Mouse (Mus musculus): ENCODE measurements around the gene Dnm3. TPM values are rescaled to one million over a fixed set of nuclear protein-coding genes. Genes with fewer than 3 reads are reported as not detected.

Dnm3 gene
- total and polyA plus RNA-seq, 3 experiments, result 1.5 to 7.8 (median 5.9) TPM

DNA sequence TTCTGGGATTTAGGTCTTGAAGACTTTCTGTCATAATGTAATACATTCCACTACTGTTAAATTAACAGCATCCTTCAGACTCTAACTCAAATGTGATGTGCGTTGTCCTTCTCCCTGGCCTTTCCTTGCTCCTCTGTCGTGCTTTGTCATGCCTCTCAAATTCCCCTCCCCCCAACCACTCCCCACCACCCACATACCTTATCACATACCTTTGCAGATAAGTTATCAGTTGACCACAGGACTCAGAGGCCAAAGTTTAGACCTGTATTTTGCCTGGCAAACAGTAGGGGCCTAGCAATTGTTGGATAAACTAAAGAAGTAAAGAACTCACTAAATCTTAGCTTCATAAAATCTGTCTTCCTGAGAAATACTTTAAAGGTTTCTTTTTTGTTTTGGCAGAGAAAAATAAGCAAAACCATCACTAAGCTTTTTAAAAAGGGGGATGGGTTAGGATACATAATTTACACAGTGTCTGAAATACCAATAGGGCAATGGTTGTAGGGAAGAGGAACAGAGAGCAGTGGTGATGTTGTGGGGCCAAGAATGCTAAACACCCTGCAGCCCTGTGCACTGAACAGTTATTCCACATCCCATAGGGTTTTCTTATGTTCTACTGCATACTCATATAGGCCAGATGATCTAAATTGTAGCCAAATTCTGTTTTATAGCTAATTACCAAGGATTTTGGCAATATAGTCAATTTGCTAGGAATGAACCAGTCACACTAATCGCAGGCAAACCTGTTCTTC lies 28.5 kb downstream of the Dnm3 start:
- no peak overlapping the region for H3K27ac ChIP-seq
- H3K4me1 ChIP-seq (ENCODE audit: control insufficient read depth, insufficient read depth, low read length), result peaks cover 2% of the 10 kb centered on the region; the same call in 1 of the 2 replicates
- 61% methylated on average over 3 of the region's 3 CpGs for WGBS
- no peak for TF ChIP-seq EP300 (IDR thresholded peaks at IDR 0.05; ENCODE audit: insufficient read depth, low read depth, low read length)
- TF ChIP-seq POLR2A (IDR thresholded peaks at IDR 0.05; ENCODE audit: insufficient read depth, low read depth, low read length), result no peak
- TF ChIP-seq CTCF (IDR thresholded peaks at IDR 0.05), result no peak
- no peaks in the 10 kb centered on the region for H3K79me2 ChIP-seq (replicated peaks; ENCODE audit: control insufficient read depth, insufficient read depth, low read length)
- H3K36me3 ChIP-seq (ENCODE audit: control insufficient read depth, insufficient read depth, low read length), result no peaks in the 10 kb centered on the region
- no peak overlapping the region for H3K4me3 ChIP-seq
- no peak for DNase-seq
- H3K27me3 ChIP-seq (ENCODE audit: control insufficient read depth, insufficient read depth, low read length), result no peaks in the 10 kb centered on the region
- intact Hi-C loops (cut with DNase I), result no loop called here
- H3K9ac ChIP-seq (ENCODE audit: low read depth, low read length), result no peak overlapping the region

DNA sequence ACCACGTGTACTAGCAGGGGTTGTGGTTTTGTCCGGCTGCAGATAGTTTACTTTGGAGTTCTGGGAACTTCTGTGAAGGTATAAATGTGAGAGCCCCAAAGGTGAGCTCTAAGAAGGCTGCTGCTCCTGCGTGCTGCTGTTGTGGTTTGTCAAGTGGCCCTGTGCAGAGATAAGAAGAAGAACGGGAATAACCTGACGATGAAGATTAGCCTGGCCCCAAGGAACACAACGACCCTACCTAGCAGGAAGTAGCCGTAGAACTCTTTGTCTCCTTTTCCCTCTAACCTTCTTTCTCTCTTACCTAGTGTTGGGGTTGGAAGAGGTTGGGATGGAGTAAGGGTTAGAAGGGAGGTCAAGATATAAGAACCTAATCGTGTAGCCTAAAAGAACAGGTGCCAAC lies 33.0 kb downstream of the Dnm3 start:
- TF ChIP-seq EP300 (IDR thresholded peaks at IDR 0.05; ENCODE audit: insufficient read depth, low read depth, low read length), result no peak
- no peak for TF ChIP-seq POLR2A (IDR thresholded peaks at IDR 0.05; ENCODE audit: insufficient read depth, low read depth, low read length)
- TF ChIP-seq CTCF (IDR thresholded peaks at IDR 0.05), result no peak
- Histone ChIP-seq H3K4me3 (no peak overlapping the region), H3K4me1 (ENCODE audit: control insufficient read depth, insufficient read depth, low read length) (no peaks in the 10 kb centered on the region), H3K9ac (ENCODE audit: low read depth, low read length) (no peak overlapping the region), H3K27ac (no peak overlapping the region), H3K27me3 (ENCODE audit: control insufficient read depth, insufficient read depth, low read length) (no peaks in the 10 kb centered on the region), H3K36me3 (ENCODE audit: control insufficient read depth, insufficient read depth, low read length) (no peaks in the 10 kb centered on the region), H3K79me2 (replicated peaks; ENCODE audit: control insufficient read depth, insufficient read depth, low read length) (no peaks in the 10 kb centered on the region)
- WGBS, result 57% methylated on average over 8 of the region's 8 CpGs
- intact Hi-C loops (cut with DNase I), result no loop called here
- DNase-seq, result no peak

DNA sequence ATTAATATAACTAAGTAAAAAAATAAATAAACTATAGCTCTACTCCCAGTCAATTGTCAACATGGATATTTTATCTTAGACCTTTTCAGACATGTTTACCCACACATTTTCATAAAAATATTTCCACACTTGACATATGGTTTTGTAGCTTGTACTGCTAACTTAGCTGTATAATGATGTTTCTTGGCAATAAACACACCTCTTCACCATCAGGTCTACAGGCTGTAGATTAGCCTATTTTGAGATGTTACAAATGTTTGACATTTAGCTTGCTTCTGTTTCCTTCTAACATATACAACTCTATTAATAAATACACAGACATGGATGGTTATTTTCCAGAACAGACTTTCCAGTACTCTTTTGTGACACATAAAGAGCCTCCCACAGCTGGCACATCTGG lies 38.3 kb downstream of the Dnm3 start:
- Histone ChIP-seq H3K36me3 (ENCODE audit: control insufficient read depth, insufficient read depth, low read length) (no peaks in the 10 kb centered on the region; the same call in 1 of the 2 replicates), H3K4me1 (ENCODE audit: control insufficient read depth, insufficient read depth, low read length) (no peaks in the 10 kb centered on the region; the same call in none of the 2 replicates), H3K79me2 (replicated peaks; ENCODE audit: control insufficient read depth, insufficient read depth, low read length) (no peaks in the 10 kb centered on the region), H3K27me3 (ENCODE audit: control insufficient read depth, insufficient read depth, low read length) (no peaks in the 10 kb centered on the region), H3K27ac (no peak overlapping the region), H3K9ac (ENCODE audit: low read depth, low read length) (no peak overlapping the region), H3K4me3 (no peak overlapping the region)
- no peak for DNase-seq
- no peak for TF ChIP-seq POLR2A (IDR thresholded peaks at IDR 0.05; ENCODE audit: insufficient read depth, low read depth, low read length)
- no peak for TF ChIP-seq CTCF (IDR thresholded peaks at IDR 0.05)
- TF ChIP-seq EP300 (IDR thresholded peaks at IDR 0.05; ENCODE audit: insufficient read depth, low read depth, low read length), result no peak
- intact Hi-C loops (cut with DNase I), result no loop called here

DNA sequence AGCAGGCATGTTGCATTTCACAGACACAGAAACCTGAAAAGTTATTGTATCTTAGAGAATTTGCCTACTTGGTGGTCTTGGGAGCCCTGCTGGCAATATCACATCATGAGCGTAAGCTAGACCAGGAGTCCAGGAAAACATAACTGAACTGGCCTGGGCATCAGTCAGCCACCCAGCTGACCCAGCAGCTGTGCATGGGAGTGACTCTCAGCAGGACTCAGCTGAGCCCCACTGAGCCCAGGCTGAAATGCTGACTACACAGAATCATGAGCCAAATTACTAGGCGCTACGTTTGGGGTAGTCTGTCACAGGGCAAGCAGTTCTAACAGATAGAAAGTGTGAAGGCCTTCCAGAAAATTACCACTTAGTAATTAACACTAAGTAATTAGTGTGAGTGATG lies 41.2 kb downstream of the Dnm3 start:
- intact Hi-C loops (cut with DNase I), result no loop called here

DNA sequence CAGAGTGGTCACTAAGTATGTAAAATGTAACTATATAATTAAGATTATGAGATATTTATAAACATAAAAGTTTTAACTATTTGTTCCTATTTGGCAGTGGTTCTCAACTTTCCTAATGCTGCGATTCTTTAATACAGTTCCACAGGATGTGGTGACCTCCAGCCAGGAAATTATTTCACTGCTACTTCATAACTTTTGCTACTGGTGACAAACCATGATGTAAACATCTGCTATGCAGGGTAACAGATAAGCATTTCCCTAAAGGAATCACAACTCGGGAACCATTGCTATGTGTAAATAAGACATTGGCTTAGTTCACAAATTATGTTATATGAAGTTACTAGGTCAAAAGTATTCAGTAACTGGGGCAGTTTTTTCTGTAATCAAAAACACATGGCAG lies 48.9 kb downstream of the Dnm3 start:
- H3K27me3 ChIP-seq (ENCODE audit: control insufficient read depth, insufficient read depth, low read length), result no peaks in the 10 kb centered on the region
- TF ChIP-seq POLR2A (IDR thresholded peaks at IDR 0.05; ENCODE audit: insufficient read depth, low read depth, low read length), result no peak
- no peak for TF ChIP-seq CTCF (IDR thresholded peaks at IDR 0.05)
- no peak for TF ChIP-seq EP300 (IDR thresholded peaks at IDR 0.05; ENCODE audit: insufficient read depth, low read depth, low read length)
- intact Hi-C loops (cut with DNase I), result no loop called here
- H3K79me2 ChIP-seq (replicated peaks; ENCODE audit: control insufficient read depth, insufficient read depth, low read length), result no peaks in the 10 kb centered on the region
- H3K4me1 ChIP-seq (ENCODE audit: control insufficient read depth, insufficient read depth, low read length), result no peaks in the 10 kb centered on the region
- WGBS, result 24% methylated on average over 2 of the region's 2 CpGs
- no peak for DNase-seq
- no peaks in the 10 kb centered on the region for H3K36me3 ChIP-seq (ENCODE audit: control insufficient read depth, insufficient read depth, low read length)
- no peak overlapping the region for H3K9ac ChIP-seq (ENCODE audit: low read depth, low read length)
- H3K27ac ChIP-seq, result no peak overlapping the region
- no peak overlapping the region for H3K4me3 ChIP-seq

More for the DNA sequence above, 41.2 kb downstream of the Dnm3 start:
- Histone ChIP-seq H3K9ac (ENCODE audit: low read depth, low read length) (no peak overlapping the region), H3K4me1 (ENCODE audit: control insufficient read depth, insufficient read depth, low read length) (peaks cover 2% of the 10 kb centered on the region), H3K36me3 (ENCODE audit: control insufficient read depth, insufficient read depth, low read length) (no peaks in the 10 kb centered on the region; the same call in 1 of the 2 replicates), H3K27me3 (ENCODE audit: control insufficient read depth, insufficient read depth, low read length) (no peaks in the 10 kb centered on the region), H3K79me2 (replicated peaks; ENCODE audit: control insufficient read depth, insufficient read depth, low read length) (no peaks in the 10 kb centered on the region), H3K4me3 (no peak overlapping the region), H3K27ac (no peak overlapping the region)
- TF ChIP-seq POLR2A (IDR thresholded peaks at IDR 0.05; ENCODE audit: insufficient read depth, low read depth, low read length) (no peak), CTCF (IDR thresholded peaks at IDR 0.05) (no peak)
- no peak for DNase-seq
- 79% methylated on average over 3 of the region's 3 CpGs for WGBS

DNA sequence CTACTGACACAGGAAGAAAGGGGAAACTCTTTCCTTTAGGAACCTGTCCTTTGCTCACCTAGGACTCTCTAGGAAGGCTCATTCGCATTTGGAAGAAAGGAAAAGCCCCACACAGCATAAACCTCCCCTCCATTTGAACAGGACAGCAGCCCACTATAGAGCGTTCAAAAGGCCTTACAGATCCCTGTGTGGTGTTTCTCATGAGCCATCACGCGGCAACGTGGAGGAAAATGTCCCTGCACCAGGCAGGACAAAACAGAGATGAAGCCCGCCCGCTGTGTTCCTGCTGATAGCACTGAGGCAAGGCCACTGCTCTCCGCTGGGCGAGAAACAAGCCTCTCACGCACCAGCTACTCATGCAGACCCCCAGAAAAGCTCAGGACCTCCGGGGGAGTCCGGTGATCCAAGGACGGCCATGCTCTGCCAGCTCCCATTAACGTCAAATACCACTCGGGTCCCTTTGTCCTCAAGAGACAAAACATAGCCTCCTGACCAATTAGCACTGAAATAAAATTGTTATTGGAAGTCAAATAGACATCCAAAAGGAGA lies 51.8 kb downstream of the Dnm3 start:
- WGBS, result 74% methylated on average over 15 of the region's 15 CpGs
- H3K4me1 ChIP-seq (ENCODE audit: control insufficient read depth, insufficient read depth, low read length), result no peaks in the 10 kb centered on the region

More for the DNA sequence above, 51.8 kb downstream of the Dnm3 start:
- no peak for DNase-seq
- TF ChIP-seq EP300 (IDR thresholded peaks at IDR 0.05; ENCODE audit: insufficient read depth, low read depth, low read length) (no peak), POLR2A (IDR thresholded peaks at IDR 0.05; ENCODE audit: insufficient read depth, low read depth, low read length) (no peak)
- Histone ChIP-seq H3K36me3 (ENCODE audit: control insufficient read depth, insufficient read depth, low read length) (no peaks in the 10 kb centered on the region), H3K4me3 (no peak overlapping the region), H3K27me3 (ENCODE audit: control insufficient read depth, insufficient read depth, low read length) (no peaks in the 10 kb centered on the region), H3K9ac (ENCODE audit: low read depth, low read length) (no peak overlapping the region), H3K27ac (no peak overlapping the region), H3K79me2 (replicated peaks; ENCODE audit: control insufficient read depth, insufficient read depth, low read length) (no peaks in the 10 kb centered on the region)
- intact Hi-C loops (cut with DNase I), result no loop called here

All from heart, adult 2 months (tissue).